Mouse (Mus musculus): Measurements from ENCODE around the gene Cish. TPM values are rescaled to one million over a fixed set of nuclear protein-coding genes. Genes with fewer than 3 reads are reported as not detected.

Cish gene
- polyA plus RNA-seq, 1 experiment from 2014 or later, result 5.8 TPM

- H3K27ac ChIP-seq (replicated peaks; ENCODE audit: low read depth, low read length), result no peak overlapping the region
These were observed 2.4 kb downstream of the Cish start for GRCm38 (mm10) chr9:107298059-107298780.

DNA sequence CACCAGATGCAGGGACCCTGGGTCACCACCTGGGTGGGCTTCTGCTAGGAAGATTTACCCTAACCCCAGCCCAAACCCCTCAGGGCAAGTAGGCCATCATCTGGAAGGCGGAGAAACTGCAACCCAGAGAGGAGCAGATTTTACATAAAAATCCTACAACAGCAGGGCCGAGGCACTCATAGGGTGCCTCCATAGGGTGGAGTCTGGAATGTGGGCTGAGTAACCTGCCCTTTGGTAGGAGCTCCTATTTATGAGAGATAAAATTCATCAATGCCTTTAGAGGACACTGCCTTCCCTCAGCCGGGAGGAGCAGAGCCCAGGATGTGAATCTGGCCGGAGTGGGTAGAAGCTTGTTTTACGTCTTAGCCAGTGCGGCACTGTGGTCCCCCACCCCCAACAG is 3.0 kb downstream of the Cish start:
- peaks cover 26% of the 10 kb centered on the region for H3K36me3 ChIP-seq (ENCODE audit: control insufficient read depth, insufficient read depth, low read length)
- WGBS, result 90% methylated on average over 6 of the region's 6 CpGs
- H3K9ac ChIP-seq (ENCODE audit: low read depth, low read length), result no peak overlapping the region
- H3K4me3 ChIP-seq (ENCODE audit: low read depth, low read length), result no peak overlapping the region
- H3K4me1 ChIP-seq (ENCODE audit: control insufficient read depth, insufficient read depth, low read length), result 0 out of 2 replicates have a peak, but pooled peaks cover 3% of the 10 kb centered on the region
- DNase-seq (ENCODE audit: low spot score) (no peak), ATAC-seq (ENCODE audit: low read depth) (no peak)
- H3K4me2 ChIP-seq (ENCODE audit: low read depth, low read length), result peak overlapping the region; percentile 76
- H3K27ac ChIP-seq (replicated peaks; ENCODE audit: low read depth, low read length), result no peak overlapping the region
- H3K9me3 ChIP-seq (ENCODE audit: control insufficient read depth, low read length), result no peaks in the 10 kb centered on the region
- H3K27me3 ChIP-seq (replicated peaks; ENCODE audit: control insufficient read depth, insufficient read depth, low read length), result no peaks in the 10 kb centered on the region

More at GRCm38 (mm10) chr9:107298059-107298780, 2.4 kb downstream of the Cish start:
- Histone ChIP-seq H3K9me3 (ENCODE audit: control insufficient read depth, low read length) (no peaks in the 10 kb centered on the region), H3K27me3 (replicated peaks; ENCODE audit: control insufficient read depth, insufficient read depth, low read length) (no peaks in the 10 kb centered on the region), H3K4me3 (ENCODE audit: low read depth, low read length) (peak overlapping the region; percentile 57), H3K4me1 (ENCODE audit: control insufficient read depth, insufficient read depth, low read length) (0 out of 2 replicates have a peak, but pooled peaks cover 3% of the 10 kb centered on the region), H3K4me2 (ENCODE audit: low read depth, low read length) (peak overlapping the region; percentile 76), H3K9ac (ENCODE audit: low read depth, low read length) (no peak overlapping the region), H3K36me3 (ENCODE audit: control insufficient read depth, insufficient read depth, low read length) (peaks cover 26% of the 10 kb centered on the region)
- DNase-seq (ENCODE audit: low spot score) (peak; percentile 71), ATAC-seq (ENCODE audit: low read depth) (no peak)
- 74% methylated on average over 8 of the region's 8 CpGs for WGBS

- peaks cover 26% of the 10 kb centered on the region for H3K36me3 ChIP-seq (ENCODE audit: control insufficient read depth, insufficient read depth, low read length)
- no peak overlapping the region for H3K9ac ChIP-seq (ENCODE audit: low read depth, low read length)
- no peak overlapping the region for H3K4me2 ChIP-seq (ENCODE audit: low read depth, low read length)
- WGBS, result 82% methylated on average over 7 of the region's 7 CpGs
- ATAC-seq (ENCODE audit: low read depth), result no peak
- 0 out of 2 replicates have a peak, but pooled peaks cover 3% of the 10 kb centered on the region for H3K4me1 ChIP-seq (ENCODE audit: control insufficient read depth, insufficient read depth, low read length)
- no peak overlapping the region for H3K27ac ChIP-seq (replicated peaks; ENCODE audit: low read depth, low read length)
- H3K9me3 ChIP-seq (ENCODE audit: control insufficient read depth, low read length), result no peaks in the 10 kb centered on the region
- H3K27me3 ChIP-seq (replicated peaks; ENCODE audit: control insufficient read depth, insufficient read depth, low read length), result no peaks in the 10 kb centered on the region
- no peak overlapping the region for H3K4me3 ChIP-seq (ENCODE audit: low read depth, low read length)
- DNase-seq (ENCODE audit: low spot score), result no peak
These were observed 4.0 kb downstream of the Cish start for GRCm38 (mm10) chr9:107299783-107300182.

- Histone ChIP-seq H3K9me3 (ENCODE audit: control insufficient read depth, low read length) (no peaks in the 10 kb centered on the region), H3K36me3 (ENCODE audit: control insufficient read depth, insufficient read depth, low read length) (peaks cover 26% of the 10 kb centered on the region), H3K4me2 (ENCODE audit: low read depth, low read length) (no peak overlapping the region), H3K27ac (replicated peaks; ENCODE audit: low read depth, low read length) (no peak overlapping the region), H3K27me3 (replicated peaks; ENCODE audit: control insufficient read depth, insufficient read depth, low read length) (no peaks in the 10 kb centered on the region), H3K4me1 (ENCODE audit: control insufficient read depth, insufficient read depth, low read length) (0 out of 2 replicates have a peak, but pooled peaks cover 3% of the 10 kb centered on the region), H3K9ac (ENCODE audit: low read depth, low read length) (no peak overlapping the region), H3K4me3 (ENCODE audit: low read depth, low read length) (no peak overlapping the region)
- DNase-seq (ENCODE audit: low spot score), result no peak
- no peak for ATAC-seq (ENCODE audit: low read depth)
- WGBS, result 93% methylated on average over 30 of the region's 30 CpGs
These were observed 4.6 kb downstream of the Cish start for GRCm38 (mm10) chr9:107300224-107300973.

DNA sequence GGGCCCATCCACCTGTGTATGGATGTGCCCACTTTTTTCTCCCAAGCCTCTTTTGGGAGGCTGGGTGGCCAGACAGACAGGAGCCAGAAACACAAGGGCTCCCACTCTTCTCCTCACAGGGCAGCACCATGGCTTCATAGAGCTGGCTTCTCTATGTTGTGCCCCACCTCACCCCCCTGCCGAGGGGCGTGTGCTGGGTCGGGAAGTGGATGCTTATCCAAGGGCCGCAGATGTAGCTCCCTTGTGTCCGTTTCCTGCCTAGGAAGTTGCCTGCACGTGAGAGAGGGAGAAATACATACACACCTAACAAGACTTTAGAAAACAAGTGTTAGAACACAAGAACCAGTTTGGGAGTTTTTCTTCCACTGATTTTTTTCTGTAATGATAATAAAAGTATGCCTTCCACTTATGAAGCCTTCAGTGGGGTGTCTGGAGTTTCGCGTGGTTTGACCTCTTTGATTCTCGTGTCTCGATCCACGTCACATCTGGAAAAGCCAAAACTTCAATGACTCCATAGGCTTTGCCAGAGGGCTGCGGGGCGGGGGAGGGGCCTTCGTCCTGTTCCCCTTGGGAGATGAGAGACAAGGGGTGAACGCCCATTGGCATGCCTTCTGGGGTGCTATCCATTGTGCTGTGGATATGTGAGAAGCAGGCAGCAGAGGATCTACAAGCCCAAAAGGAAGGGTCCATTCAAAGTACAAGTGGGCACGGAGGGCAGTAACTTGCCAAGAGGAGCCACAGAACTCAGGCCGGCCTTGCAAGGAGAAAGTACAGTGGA is 5.9 kb downstream of the Cish start:
- WGBS, result 77% methylated on average over 17 of the region's 17 CpGs
- Histone ChIP-seq H3K9me3 (ENCODE audit: control insufficient read depth, low read length) (no peaks in the 10 kb centered on the region), H3K27ac (replicated peaks; ENCODE audit: low read depth, low read length) (no peak overlapping the region), H3K4me3 (ENCODE audit: low read depth, low read length) (no peak overlapping the region), H3K9ac (ENCODE audit: low read depth, low read length) (no peak overlapping the region), H3K27me3 (replicated peaks; ENCODE audit: control insufficient read depth, insufficient read depth, low read length) (no peaks in the 10 kb centered on the region), H3K36me3 (ENCODE audit: control insufficient read depth, insufficient read depth, low read length) (peaks cover 26% of the 10 kb centered on the region), H3K4me1 (ENCODE audit: control insufficient read depth, insufficient read depth, low read length) (0 out of 2 replicates have a peak, but pooled peaks cover 3% of the 10 kb centered on the region), H3K4me2 (ENCODE audit: low read depth, low read length) (no peak overlapping the region)
- no peak for ATAC-seq (ENCODE audit: low read depth)
- no peak for DNase-seq (ENCODE audit: low spot score)

- no peaks in the 10 kb centered on the region for H3K27me3 ChIP-seq (replicated peaks; ENCODE audit: control insufficient read depth, insufficient read depth, low read length)
- no peak overlapping the region for H3K4me3 ChIP-seq (ENCODE audit: low read depth, low read length)
- 79% methylated on average over 7 of the region's 7 CpGs for WGBS
- H3K36me3 ChIP-seq (ENCODE audit: control insufficient read depth, insufficient read depth, low read length), result peaks cover 26% of the 10 kb centered on the region
- no peak for ATAC-seq (ENCODE audit: low read depth)
- 0 out of 2 replicates have a peak, but pooled peaks cover 5% of the 10 kb centered on the region for H3K4me1 ChIP-seq (ENCODE audit: control insufficient read depth, insufficient read depth, low read length)
- no peak overlapping the region for H3K27ac ChIP-seq (replicated peaks; ENCODE audit: low read depth, low read length)
- H3K4me2 ChIP-seq (ENCODE audit: low read depth, low read length), result no peak overlapping the region
- H3K9me3 ChIP-seq (ENCODE audit: control insufficient read depth, low read length), result no peaks in the 10 kb centered on the region
- no peak for DNase-seq (ENCODE audit: low spot score)
- no peak overlapping the region for H3K9ac ChIP-seq (ENCODE audit: low read depth, low read length)
These were observed 6.8 kb downstream of the Cish start for GRCm38 (mm10) chr9:107302592-107302991.

DNA sequence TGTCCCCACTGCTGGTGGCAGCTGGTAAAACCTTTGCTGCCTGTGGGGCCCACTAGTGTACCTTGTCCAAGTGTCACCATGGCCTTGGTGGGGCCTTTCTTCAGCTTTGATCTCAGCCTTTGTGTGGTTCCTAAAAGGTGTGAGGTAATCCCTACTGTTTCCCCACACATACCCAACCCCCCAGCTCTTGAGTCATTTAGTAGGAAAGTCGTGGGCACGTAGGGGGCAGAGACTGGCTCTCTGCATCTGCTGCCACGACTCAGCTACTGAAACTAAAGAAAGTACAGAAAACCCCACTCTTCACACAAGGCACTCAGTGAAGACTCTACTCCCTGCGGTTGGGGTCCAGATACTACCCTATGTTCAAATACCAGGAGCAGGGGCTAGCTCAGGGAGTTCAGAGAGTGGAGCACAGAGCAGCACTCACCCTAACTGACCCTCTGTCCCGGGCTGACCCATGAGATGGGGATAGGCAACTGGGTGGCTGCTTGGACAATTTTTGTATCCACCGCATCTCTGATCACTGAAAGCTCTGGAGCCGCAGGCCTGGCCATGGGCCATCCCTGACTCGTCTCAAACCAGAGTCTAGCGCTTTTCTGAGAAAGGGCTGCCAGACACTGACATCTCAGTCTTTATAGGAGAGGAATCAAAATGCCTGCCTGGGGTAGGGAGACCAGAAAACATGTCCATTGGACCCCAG is 7.4 kb downstream of the Cish start:
- Histone ChIP-seq H3K4me2 (ENCODE audit: low read depth, low read length) (no peak overlapping the region), H3K27me3 (replicated peaks; ENCODE audit: control insufficient read depth, insufficient read depth, low read length) (no peaks in the 10 kb centered on the region), H3K36me3 (ENCODE audit: control insufficient read depth, insufficient read depth, low read length) (peaks cover 26% of the 10 kb centered on the region), H3K4me1 (ENCODE audit: control insufficient read depth, insufficient read depth, low read length) (0 out of 2 replicates have a peak, but pooled peaks cover 3% of the 10 kb centered on the region), H3K27ac (replicated peaks; ENCODE audit: low read depth, low read length) (no peak overlapping the region), H3K4me3 (ENCODE audit: low read depth, low read length) (no peak overlapping the region), H3K9ac (ENCODE audit: low read depth, low read length) (no peak overlapping the region), H3K9me3 (ENCODE audit: control insufficient read depth, low read length) (no peaks in the 10 kb centered on the region)
- DNase-seq (ENCODE audit: low spot score) (no peak), ATAC-seq (ENCODE audit: low read depth) (no peak)
- 81% methylated on average over 9 of the region's 9 CpGs for WGBS

- H3K4me2 ChIP-seq (ENCODE audit: low read depth, low read length), result no peak overlapping the region
- WGBS, result 78% methylated on average over 5 of the region's 5 CpGs
- no peak overlapping the region for H3K4me3 ChIP-seq (ENCODE audit: low read depth, low read length)
- no peak for DNase-seq (ENCODE audit: low spot score)
- peaks cover 26% of the 10 kb centered on the region for H3K36me3 ChIP-seq (ENCODE audit: control insufficient read depth, insufficient read depth, low read length)
- H3K4me1 ChIP-seq (ENCODE audit: control insufficient read depth, insufficient read depth, low read length), result 0 out of 2 replicates have a peak, but pooled peaks cover 3% of the 10 kb centered on the region
- no peak overlapping the region for H3K27ac ChIP-seq (replicated peaks; ENCODE audit: low read depth, low read length)
- no peaks in the 10 kb centered on the region for H3K9me3 ChIP-seq (ENCODE audit: control insufficient read depth, low read length)
- no peak overlapping the region for H3K9ac ChIP-seq (ENCODE audit: low read depth, low read length)
- ATAC-seq (ENCODE audit: low read depth), result no peak
- no peaks in the 10 kb centered on the region for H3K27me3 ChIP-seq (replicated peaks; ENCODE audit: control insufficient read depth, insufficient read depth, low read length)
These were observed 8.1 kb downstream of the Cish start for GRCm38 (mm10) chr9:107303900-107304299.

Data from embryonic facial prominence, embryonic 14.5 days (tissue).